Mouse (Mus musculus) lung, adult 2 months (tissue): ENCODE measurements around the gene Ptprg.

Source experiments
- CTCF ChIP-seq: fragments of 200-500 bp; IDR thresholded peaks from 2 replicates; pipeline ENCODE4 v1.5.1; 2011; ENCODE audit warnings: mild to moderate bottlenecking, low read length, control low read depth; ENCODE audit not compliant: insufficient read depth
- POLR2A ChIP-seq: fragments of 200-500 bp; IDR thresholded peaks from 2 replicates; pipeline ENCODE4 v1.6.1; 2011; ENCODE audit warnings: low read depth, mild to moderate bottlenecking, control low read depth, low read length, borderline replicate concordance; ENCODE audit errors: extremely low read depth

DNA sequence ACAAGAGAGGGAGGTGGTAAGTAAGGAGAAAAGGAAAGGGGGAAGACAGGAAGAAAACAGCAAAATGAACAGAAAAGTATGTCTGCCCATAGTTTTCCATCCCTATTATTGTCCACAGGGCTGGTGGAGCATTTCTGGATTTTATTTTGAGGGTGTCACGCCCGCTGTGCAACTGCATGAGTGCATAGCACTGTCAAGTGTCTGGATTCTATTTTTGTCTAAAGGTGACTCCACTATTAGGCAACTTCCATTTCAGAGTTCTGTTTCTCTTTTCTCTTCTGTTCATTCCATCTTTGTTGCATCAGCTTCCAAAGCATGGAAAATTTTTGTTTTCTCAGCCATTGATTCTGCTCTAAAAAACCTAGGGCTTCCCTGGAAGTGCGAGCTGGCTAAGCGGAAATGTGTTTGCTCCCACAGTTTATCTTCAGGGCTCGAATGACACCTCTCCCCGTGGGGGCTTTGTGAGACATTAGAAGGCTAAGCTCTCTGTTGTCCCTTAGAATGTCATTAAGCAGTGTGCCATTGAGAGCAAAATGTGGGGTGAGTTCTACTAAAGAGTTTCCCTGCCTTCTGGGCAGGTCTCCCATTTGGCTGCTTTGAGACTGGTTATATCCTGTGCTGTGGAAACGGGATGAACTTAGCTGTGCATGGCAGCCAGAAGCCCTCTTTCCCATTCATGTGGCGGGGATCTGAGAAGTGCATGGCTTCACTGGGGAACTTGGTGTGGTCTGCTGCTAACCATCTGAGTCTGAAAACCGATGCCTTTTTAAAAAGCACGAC, 330.0 kb downstream of the Ptprg start:
- no peak for TF ChIP-seq POLR2A
- TF ChIP-seq CTCF: no peak
